Mouse (Mus musculus) G1E (cell line): ENCODE results near the gene Klhdc9. TPM values are rescaled to one million over a fixed set of nuclear protein-coding genes. Genes with fewer than 3 reads are reported as not detected.

Experiments used
- ATAC-seq: 2 replicates; pipeline ENCODE4 v1.8.0; 2016; ENCODE audit warnings: mild to moderate bottlenecking; ENCODE audit not compliant: insufficient number of reproducible peaks, poor library complexity, low FRiP score, severe bottlenecking; ENCODE audit errors: extremely low read depth
- DNase-seq: peaks from one replicate; pipeline ENCODE4 v3.0.0; 2012; ENCODE audit warnings: low spot score
- H3K27me3 ChIP-seq: 2 replicates; pipeline ENCODE4 v1.6.1; 2012; ENCODE audit warnings: mild to moderate bottlenecking, low read length, inconsistent platforms; ENCODE audit not compliant: insufficient read depth
- H3K36me3 ChIP-seq: replicated peaks from 2 replicates; pipeline ENCODE3; 2012; ENCODE audit warnings: mild to moderate bottlenecking, inconsistent platforms
- H3K4me1 ChIP-seq: 2 replicates; pipeline ENCODE4 v1.6.1; 2012; ENCODE audit warnings: low read depth, low read length, inconsistent platforms, mixed read lengths; ENCODE audit not compliant: insufficient read depth
- H3K4me3 ChIP-seq: 2 replicates; pipeline ENCODE4 v1.5.1; 2012; ENCODE audit warnings: low read depth, mild to moderate bottlenecking, inconsistent platforms, low read length, moderate library complexity, mixed read lengths
- H3K9me3 ChIP-seq: replicated peaks from 2 replicates; pipeline ENCODE4 v1.6.1; 2012; ENCODE audit warnings: inconsistent platforms
- CTCF ChIP-seq: IDR thresholded peaks from 2 replicates; pipeline ENCODE4 v1.5.1; 2012; ENCODE audit warnings: low read depth, low read length, inconsistent platforms, mixed read lengths
- GATA1 ChIP-seq: IDR thresholded peaks from 2 replicates; pipeline ENCODE4 v1.6.1; 2012; ENCODE audit warnings: borderline replicate concordance, low read length, inconsistent platforms, mixed read lengths
- GATA2 ChIP-seq: IDR thresholded peaks from 2 replicates; pipeline ENCODE4 v1.6.1; 2012; ENCODE audit warnings: low read depth, low read length, inconsistent platforms, borderline replicate concordance
- POLR2AphosphoS5 ChIP-seq: IDR thresholded peaks from 2 replicates; pipeline ENCODE4 v1.6.1; 2012; ENCODE audit warnings: low read depth, low read length, inconsistent platforms; ENCODE audit not compliant: insufficient replicate concordance
- TAL1 ChIP-seq: conservative IDR thresholded peaks from 2 replicates; pipeline ENCODE4 v1.6.1; 2012; ENCODE audit warnings: low read depth, low read length, inconsistent platforms, mixed read lengths
- polyA plus RNA-seq: library from polyadenylated mRNA; stranded (reverse); fragments of >175 nt; gene quantifications from 2 replicates; pipeline ENCODE4 v1.2.3, GENCODE M21; 2012
- total RNA-seq, 2 experiments: library from RNA; stranded (forward) in 1 of 2; stranded (reverse) in 1 of 2; fragments of 200-1000 nt in 1 of 2; fragments of >200 nt in 1 of 2; fragmentation: Nextera tagmentation in 1 of 2; gene quantifications; 2 replicates each; pipeline ENCODE4 v1.2.3; 2014 to 2017

Klhdc9 gene
- total and polyA plus RNA-seq, 3 experiments, result 0.33 to 2.6 (median 1.4) TPM

- TF ChIP-seq GATA2, result no peak
- TF ChIP-seq CTCF, result no peak
- no peak for TF ChIP-seq TAL1
- TF ChIP-seq GATA1, result no peak
- TF ChIP-seq POLR2AphosphoS5, result no peak
- peaks cover 50% of the 10 kb centered on the region for H3K4me1 ChIP-seq
- H3K36me3 ChIP-seq, result peaks cover 59% of the 10 kb centered on the region
- H3K9me3 ChIP-seq, result no peaks in the 10 kb centered on the region
- no peaks in the 10 kb centered on the region for H3K27me3 ChIP-seq
- H3K4me3 ChIP-seq, result no peak overlapping the region
- ATAC-seq (no peak), DNase-seq (no peak)
Measured at GRCm38 (mm10) chr1:171348665-171349064, 11.9 kb downstream of the Klhdc9 start.

- ATAC-seq, result 0 out of 2 replicates have a peak, but pooled peaks have one; percentile 22
Measured at GRCm38 (mm10) chr1:171346095-171346450, 14.5 kb downstream of the Klhdc9 start.

GRCm38 (mm10) chr1:171345225-171346094 lies 15.1 kb downstream of the Klhdc9 start, which contains the start of the genes Nit1 and Pfdn2:
Nit1 (minus strand) TSS chr1:171345646.
Pfdn2 (plus strand) TSS chr1:171345670.
- H3K4me1 ChIP-seq, result peaks cover 47% of the 10 kb centered on the region
- TF ChIP-seq POLR2AphosphoS5 (no peak), GATA2 (no peak), GATA1 (no peak), CTCF (no peak), TAL1 (no peak)
- ATAC-seq, result peak; percentile 88

More at GRCm38 (mm10) chr1:171346095-171346450, 14.5 kb downstream of the Klhdc9 start:
- no peaks in the 10 kb centered on the region for H3K27me3 ChIP-seq
- H3K36me3 ChIP-seq, result peaks cover 69% of the 10 kb centered on the region
- no peaks in the 10 kb centered on the region for H3K9me3 ChIP-seq
- no peak for TF ChIP-seq CTCF
- H3K4me1 ChIP-seq, result peaks cover 51% of the 10 kb centered on the region
- H3K4me3 ChIP-seq, result peak overlapping the region; percentile 81
- DNase-seq, result no peak

GRCm38 (mm10) chr1:171344715-171345114 lies 15.9 kb downstream of the Klhdc9 start:
- H3K36me3 ChIP-seq, result peaks cover 72% of the 10 kb centered on the region
- H3K4me1 ChIP-seq, result peaks cover 43% of the 10 kb centered on the region
- no peaks in the 10 kb centered on the region for H3K27me3 ChIP-seq
- H3K4me3 ChIP-seq, result peak overlapping the region; percentile 81
- ATAC-seq, result no peak
- no peak for DNase-seq
- no peak for TF ChIP-seq GATA1
- TF ChIP-seq CTCF, result no peak
- no peak for TF ChIP-seq GATA2
- TF ChIP-seq TAL1, result no peak
- no peak for TF ChIP-seq POLR2AphosphoS5
- H3K9me3 ChIP-seq, result no peaks in the 10 kb centered on the region

More at GRCm38 (mm10) chr1:171345225-171346094, 15.1 kb downstream of the Klhdc9 start, which contains the start of the genes Nit1 and Pfdn2:
- Histone ChIP-seq H3K27me3 (no peaks in the 10 kb centered on the region), H3K36me3 (peaks cover 71% of the 10 kb centered on the region), H3K4me3 (peak within 1 kb of the TSS; percentile 81), H3K9me3 (no peaks in the 10 kb centered on the region)
- peak; percentile 82 for DNase-seq

- H3K4me1 ChIP-seq, result peaks cover 41% of the 10 kb centered on the region
- H3K36me3 ChIP-seq, result peaks cover 76% of the 10 kb centered on the region
- H3K9me3 ChIP-seq, result no peaks in the 10 kb centered on the region
- no peak for TF ChIP-seq TAL1
- no peak for TF ChIP-seq GATA1
- no peak for TF ChIP-seq GATA2
- TF ChIP-seq POLR2AphosphoS5, result no peak
- no peak for TF ChIP-seq CTCF
- no peak overlapping the region; the same call in 1 of the 2 replicates for H3K4me3 ChIP-seq
- DNase-seq, result no peak
- no peaks in the 10 kb centered on the region for H3K27me3 ChIP-seq
- ATAC-seq, result no peak
Measured at GRCm38 (mm10) chr1:171343922-171344677, 16.5 kb downstream of the Klhdc9 start.
